Comparison of ENCODE assay signal across 9 mouse cellular contexts in the genomic region with DNA sequence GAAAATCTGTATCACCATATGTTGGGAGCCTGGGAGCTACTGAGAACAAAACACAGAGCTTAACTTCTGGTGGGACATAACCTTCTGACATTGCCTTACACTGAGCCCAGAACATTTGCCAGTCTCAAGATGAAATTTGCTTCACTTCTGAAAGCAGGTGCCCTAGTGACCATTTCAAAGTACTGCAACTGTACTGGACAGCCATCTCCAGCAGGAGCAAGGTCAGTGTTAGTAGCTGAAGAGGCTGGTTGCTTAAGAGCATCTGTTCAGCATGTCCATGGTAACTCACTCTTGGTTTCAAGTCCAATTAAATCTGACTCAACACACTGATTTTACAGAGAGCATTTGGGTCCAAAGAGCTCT. TPM values are rescaled to one million over a fixed set of nuclear protein-coding genes. Genes with fewer than 3 reads are reported as not detected.
A peak's percentile ranks its signal among the peaks of the same experiment; 100 is the strongest.
DNase-seq lines count a peak whose midpoint lies in the region; ATAC-seq and TF ChIP-seq lines count a peak whose summit lies in the region.
"Had no signal": no experiment of that assay in that cellular context is flagged by ENCODE, and none has a peak within 500 bp of the region (broad histone marks: within the 10 kb centered on the region; RNA-seq: fewer than 3 reads in every experiment).

No protein-coding gene starts in this region.

- no peak for DNase-seq in forebrain, embryonic 11.5 days (ENCODE audit: low spot score)
- no peak for DNase-seq in forebrain, embryonic 10.5 days (ENCODE audit: extremely low spot score, low spot score)
- no peak for DNase-seq in lung, embryonic 14.5 days
- DNase-seq in lung, postnatal 25 days (ENCODE audit: low spot score), result no peak
- DNase-seq in naive thymus-derived CD4-positive, alpha-beta T cell, adult 2 months (ENCODE audit: low read depth), result peak; percentile 37

- no peak overlapping the region for H3K4me2 ChIP-seq in forebrain, embryonic 11.5 days (ENCODE audit: low read depth, low read length, severe bottlenecking)
- no peak overlapping the region for H3K4me2 ChIP-seq in lung, embryonic 14.5 days
- no peak overlapping the region for H3K4me2 ChIP-seq in heart, embryonic 11.5 days
- no peak overlapping the region for H3K4me2 ChIP-seq in hindbrain, embryonic 13.5 days

- no peak overlapping the region for H3K9ac ChIP-seq in forebrain, embryonic 11.5 days (ENCODE audit: low read length)
- no peak overlapping the region for H3K9ac ChIP-seq in lung, embryonic 14.5 days
- no peak overlapping the region for H3K9ac ChIP-seq in heart, embryonic 11.5 days (ENCODE audit: low read depth, low read length)
- H3K9ac ChIP-seq in hindbrain, embryonic 13.5 days, result no peak overlapping the region

- no peaks in the 10 kb centered on the region for H3K36me3 ChIP-seq in forebrain, embryonic 11.5 days (ENCODE audit: control insufficient read depth, insufficient read depth, low read length)
- H3K36me3 ChIP-seq in forebrain, embryonic 10.5 days (replicated peaks), result no peaks in the 10 kb centered on the region
- H3K36me3 ChIP-seq in lung, embryonic 14.5 days (ENCODE audit: insufficient read depth), result no peaks in the 10 kb centered on the region
- no peaks in the 10 kb centered on the region for H3K36me3 ChIP-seq in heart, embryonic 11.5 days (ENCODE audit: control insufficient read depth, insufficient read depth, low read length)
- H3K36me3 ChIP-seq in hindbrain, embryonic 13.5 days, result no peaks in the 10 kb centered on the region

- no peak overlapping the region for H3K27ac ChIP-seq in forebrain, embryonic 11.5 days (ENCODE audit: low read depth, low read length)
- no peak overlapping the region for H3K27ac ChIP-seq in forebrain, embryonic 10.5 days
- H3K27ac ChIP-seq in lung, embryonic 14.5 days (ENCODE audit: low read depth), result no peak overlapping the region
- no peak overlapping the region for H3K27ac ChIP-seq in heart, embryonic 11.5 days (ENCODE audit: low read depth, low read length)
- no peak overlapping the region for H3K27ac ChIP-seq in hindbrain, embryonic 13.5 days

- TF ChIP-seq CTCF in lung, embryonic 14.5 days (IDR thresholded peaks at IDR 0.05; ENCODE audit: low read depth), result peak; percentile 62

- no peaks in the 10 kb centered on the region; the same call in 1 of the 2 replicates for H3K27me3 ChIP-seq in forebrain, embryonic 11.5 days (ENCODE audit: control insufficient read depth, insufficient read depth, low read length)
- H3K27me3 ChIP-seq in forebrain, embryonic 10.5 days (ENCODE audit: poor library complexity, severe bottlenecking), result peaks cover 13% of the 10 kb centered on the region
- H3K27me3 ChIP-seq in lung, embryonic 14.5 days (ENCODE audit: insufficient read depth, low read length), result no peaks in the 10 kb centered on the region
- H3K27me3 ChIP-seq in heart, embryonic 11.5 days (ENCODE audit: control insufficient read depth, insufficient read depth, low read length), result no peaks in the 10 kb centered on the region
- H3K27me3 ChIP-seq in hindbrain, embryonic 13.5 days, result peaks cover 56% of the 10 kb centered on the region

- peak; percentile 33; the same call in 1 of the 2 replicates for ATAC-seq in forebrain, embryonic 11.5 days (replicated peaks; ENCODE audit: low FRiP score)
- peak; percentile 24; the same call in 1 of the 2 replicates for ATAC-seq in lung, embryonic 14.5 days (ENCODE audit: insufficient read depth)
- ATAC-seq in activated CD4-positive, CD25-positive, alpha-beta regulatory T cell, adult 4 months, result peak; percentile 72
- no peak for ATAC-seq in heart, embryonic 11.5 days (replicated peaks; ENCODE audit: insufficient number of reproducible peaks, low FRiP score, low TSS enrichment)
- ATAC-seq in hindbrain, embryonic 13.5 days (ENCODE audit: low FRiP score), result no peak

- H3K4me3 ChIP-seq in forebrain, embryonic 11.5 days (ENCODE audit: low read depth, low read length), result no peak overlapping the region
- no peak overlapping the region for H3K4me3 ChIP-seq in forebrain, embryonic 10.5 days
- no peak overlapping the region for H3K4me3 ChIP-seq in lung, embryonic 14.5 days (ENCODE audit: low read depth, low read length)
- H3K4me3 ChIP-seq in heart, embryonic 11.5 days (ENCODE audit: low read depth, low read length), result no peak overlapping the region
- H3K4me3 ChIP-seq in hindbrain, embryonic 13.5 days, result no peak overlapping the region
- H3K4me3 ChIP-seq: megakaryocyte, embryonic 14.5 days had no signal

- H3K9me3 ChIP-seq in forebrain, embryonic 11.5 days (ENCODE audit: control insufficient read depth, low read length), result no peaks in the 10 kb centered on the region
- no peaks in the 10 kb centered on the region for H3K9me3 ChIP-seq in forebrain, embryonic 10.5 days
- no peaks in the 10 kb centered on the region for H3K9me3 ChIP-seq in lung, embryonic 14.5 days (ENCODE audit: low read depth, low read length)
- no peaks in the 10 kb centered on the region for H3K9me3 ChIP-seq in heart, embryonic 11.5 days (replicated peaks; ENCODE audit: control insufficient read depth, low read length)
- H3K9me3 ChIP-seq in hindbrain, embryonic 13.5 days, result no peaks in the 10 kb centered on the region
- H3K9me3 ChIP-seq: megakaryocyte, embryonic 14.5 days had no signal

- no peaks in the 10 kb centered on the region for H3K4me1 ChIP-seq in forebrain, embryonic 11.5 days (replicated peaks; ENCODE audit: control insufficient read depth, insufficient read depth, low read length)
- no peaks in the 10 kb centered on the region for H3K4me1 ChIP-seq in forebrain, embryonic 10.5 days
- H3K4me1 ChIP-seq in lung, embryonic 14.5 days (ENCODE audit: insufficient read depth), result no peaks in the 10 kb centered on the region
- no peaks in the 10 kb centered on the region for H3K4me1 ChIP-seq in heart, embryonic 11.5 days (ENCODE audit: control insufficient read depth, insufficient read depth, low read length)
- H3K4me1 ChIP-seq in hindbrain, embryonic 13.5 days (replicated peaks), result no peaks in the 10 kb centered on the region

RNA-seq across cellular contexts. Expression of gene Cdca7l, which starts 16.8 kb away (rescaled TPM):
- 48.1 and 53.5 TPM in 2 replicates for polyA plus RNA-seq in forebrain, embryonic 11.5 days (2014; fragmentation: Nextera tagmentation; extraction: Ambion mirVana)
- 73.9 and 74.2 TPM in 2 replicates for polyA plus RNA-seq in forebrain, embryonic 10.5 days (2016; fragmentation: Nextera tagmentation; extraction: Ambion mirVana)
- polyA plus RNA-seq in lung, embryonic 14.5 days (2014; fragmentation: Nextera tagmentation; extraction: Ambion mirVana), result 67.7 and 71.5 TPM in 2 replicates
- 10 to 100 TPM; 27.0 to 34.7 TPM for polyA plus RNA-seq in activated CD4-positive, CD25-positive, alpha-beta regulatory T cell, adult 4 months (2017; shearing (Covaris generic))
- polyA plus RNA-seq in heart, embryonic 11.5 days (2014; fragmentation: Nextera tagmentation; extraction: Ambion mirVana), result 17.5 and 17.9 TPM in 2 replicates
- 4.6 and 5.8 TPM in 2 replicates for polyA plus RNA-seq in hindbrain, embryonic 13.5 days (2015; fragmentation: Nextera tagmentation; extraction: Ambion mirVana)

Comparison
In these comparisons a context has a peak if more than half of its experiments do, and no peak if none do; other contexts are left out.
1. ATAC-seq: peak in forebrain, embryonic 11.5 days (single experiment), lung, embryonic 14.5 days (single experiment) and activated CD4-positive, CD25-positive, alpha-beta regulatory T cell, adult 4 months (single experiment); none in heart, embryonic 11.5 days (single experiment) and hindbrain, embryonic 13.5 days (single experiment).